Mouse (Mus musculus) hindbrain, embryonic 14.5 days (tissue): ENCODE data around the gene S1pr5. TPM values are rescaled to one million over a fixed set of nuclear protein-coding genes. Genes with fewer than 3 reads are reported as not detected.
"Not testable (repeated sequence)": the region's sequence is repeated elsewhere in the genome, so short reads cannot be mapped to it uniquely, and the experiment has no call there.

Experiments used
- ATAC-seq: fragments of 200-750 bp; cut with Nextera tagmentation; 2 replicates; pipeline ENCODE4 v1.8.0; 2017; ENCODE audit warnings: moderate number of reproducible peaks, mild to moderate bottlenecking, moderate TSS enrichment, moderate library complexity; ENCODE audit not compliant: low FRiP score
- DNase-seq: peaks from one replicate; pipeline ENCODE4 v3.0.0-alpha.2; 2015; ENCODE audit warnings: low spot score
- H3K27ac ChIP-seq: fragments of 300-500 bp; sonication (generic); 2 replicates; pipeline ENCODE4 v1.5.1; 2014; ENCODE audit warnings: mild to moderate bottlenecking, moderate library complexity
- H3K27me3 ChIP-seq: fragments of 300-500 bp; sonication (generic); 2 replicates; pipeline ENCODE4 v1.6.1; 2014; ENCODE audit warnings: mild to moderate bottlenecking, low read length, mixed read lengths; ENCODE audit not compliant: control insufficient read depth, insufficient read depth
- H3K36me3 ChIP-seq: fragments of 300-500 bp; sonication (generic); replicated peaks from 2 replicates; pipeline ENCODE4 v1.6.1; 2014; ENCODE audit not compliant: control insufficient read depth, insufficient read depth
- H3K4me1 ChIP-seq: fragments of 300-500 bp; sonication (generic); replicated peaks from 2 replicates; pipeline ENCODE4 v1.6.1; 2014; ENCODE audit warnings: antibody characterized with exemption, low read length, mixed read lengths; ENCODE audit not compliant: control insufficient read depth, insufficient read depth
- H3K4me2 ChIP-seq: fragments of 300-500 bp; sonication (generic); replicated peaks from 2 replicates; pipeline ENCODE4 v1.6.1; 2014; ENCODE audit warnings: mild to moderate bottlenecking, moderate library complexity
- H3K4me3 ChIP-seq: fragments of 300-500 bp; sonication (generic); replicated peaks from 2 replicates; pipeline ENCODE4 v1.5.1; 2014; ENCODE audit warnings: mild to moderate bottlenecking, low read length
- H3K9ac ChIP-seq: fragments of 300-500 bp; sonication (generic); 2 replicates; pipeline ENCODE4 v1.6.1; 2014
- H3K9me3 ChIP-seq: fragments of 300-500 bp; sonication (generic); 2 replicates; pipeline ENCODE4 v1.6.1; 2016; ENCODE audit warnings: low read length; ENCODE audit not compliant: control insufficient read depth
- WGBS: fragments of 180-500 bp; shearing (Covaris S2); extraction: QIAGEN DNeasy Blood & Tissue Kit; methylation state at CpG from one replicate; pipeline ENCODE4 v1.1.7; 2014; 5-methylcytosine and 5-hydroxymethylcytosine counted together
- polyA plus RNA-seq: library from polyadenylated mRNA; unstranded; fragments of >200 nt; fragmentation: Nextera tagmentation; extraction: Ambion mirVana; gene quantifications from 2 replicates; pipeline ENCODE4 v1.2.1, GENCODE M21; 2014

S1pr5 gene
- polyA plus RNA-seq, 1 experiment from 2014 or later, result 3.9 TPM

- H3K9ac ChIP-seq, result no peak overlapping the region
- H3K4me3 ChIP-seq, result no peak overlapping the region
- H3K4me1 ChIP-seq, result 0 out of 2 replicates have a peak, but pooled peaks cover 3% of the 10 kb centered on the region
- H3K4me2 ChIP-seq, result no peak overlapping the region
- DNase-seq (no peak), ATAC-seq (no peak)
- H3K27ac ChIP-seq, result no peak overlapping the region
- no peaks in the 10 kb centered on the region for H3K9me3 ChIP-seq
- H3K27me3 ChIP-seq, result no peaks in the 10 kb centered on the region
- WGBS, result 91% methylated on average over 6 of the region's 6 CpGs
- peaks cover 44% of the 10 kb centered on the region for H3K36me3 ChIP-seq
These were observed 41.4 kb downstream of the S1pr5 start for GRCm38 (mm10) chr9:21206848-21207247.

- Histone ChIP-seq H3K36me3 (peaks cover 40% of the 10 kb centered on the region), H3K9ac (peak overlapping the region; percentile 28; the same call in 1 of the 2 replicates), H3K4me2 (peak overlapping the region; percentile 48), H3K4me3 (peak overlapping the region; percentile 18), H3K27ac (no peak overlapping the region), H3K27me3 (no peaks in the 10 kb centered on the region), H3K9me3 (no peaks in the 10 kb centered on the region), H3K4me1 (0 out of 2 replicates have a peak, but pooled peaks cover 3% of the 10 kb centered on the region)
- peak; percentile 68 for ATAC-seq
- DNase-seq, result peak; percentile 53
- 5% methylated on average over 23 of the region's 23 CpGs for WGBS
These were observed 43.5 kb downstream of the S1pr5 start for GRCm38 (mm10) chr9:21204528-21205272.

- Histone ChIP-seq H3K4me3 (no peak overlapping the region), H3K4me1 (0 out of 2 replicates have a peak, but pooled peaks cover 3% of the 10 kb centered on the region), H3K27me3 (no peaks in the 10 kb centered on the region), H3K4me2 (peak overlapping the region; percentile 48), H3K36me3 (peaks cover 40% of the 10 kb centered on the region), H3K9me3 (no peaks in the 10 kb centered on the region), H3K27ac (no peak overlapping the region), H3K9ac (no peak overlapping the region)
- ATAC-seq (no peak), DNase-seq (no peak)
- WGBS, result 25% methylated on average over 8 of the region's 8 CpGs
These were observed 44.1 kb downstream of the S1pr5 start for GRCm38 (mm10) chr9:21204156-21204527.

GRCm38 (mm10) chr9:21198960-21199359 is 49.3 kb downstream of the S1pr5 start:
- peaks cover 17% of the 10 kb centered on the region for H3K4me1 ChIP-seq
- H3K9me3 ChIP-seq, result no peaks in the 10 kb centered on the region
- peak overlapping the region; percentile 94; the same call in 1 of the 2 replicates for H3K4me2 ChIP-seq
- H3K27ac ChIP-seq, result no peak overlapping the region
- peaks cover 14% of the 10 kb centered on the region for H3K36me3 ChIP-seq
- no peak overlapping the region for H3K4me3 ChIP-seq
- H3K27me3 ChIP-seq, result no peaks in the 10 kb centered on the region
- ATAC-seq (no peak), DNase-seq (no peak)
- 80% methylated on average over 3 of the region's 3 CpGs for WGBS
- no peak overlapping the region for H3K9ac ChIP-seq

GRCm38 (mm10) chr9:21197981-21198380 is 50.3 kb downstream of the S1pr5 start:
- WGBS, result 6% methylated on average over 4 of the region's 4 CpGs
- H3K36me3 ChIP-seq, result peaks cover 9% of the 10 kb centered on the region
- H3K27ac ChIP-seq, result 0 out of 2 replicates have a peak overlapping the region, but pooled peaks have one; percentile 4
- H3K4me1 ChIP-seq, result peaks cover 17% of the 10 kb centered on the region
- H3K9ac ChIP-seq, result peak overlapping the region; percentile 70
- ATAC-seq (peak; percentile 82), DNase-seq (peak; percentile 72)
- no peaks in the 10 kb centered on the region for H3K27me3 ChIP-seq
- H3K9me3 ChIP-seq, result no peaks in the 10 kb centered on the region
- peak overlapping the region; percentile 94 for H3K4me2 ChIP-seq
- peak overlapping the region; percentile 48 for H3K4me3 ChIP-seq

GRCm38 (mm10) chr9:21196521-21197433 is 51.5 kb downstream of the S1pr5 start:
- peak; percentile 81 for ATAC-seq
- Histone ChIP-seq H3K9ac (peak overlapping the region; percentile 70), H3K4me3 (peak overlapping the region; percentile 48), H3K27me3 (no peaks in the 10 kb centered on the region), H3K4me1 (peaks cover 17% of the 10 kb centered on the region), H3K36me3 (peaks cover 8% of the 10 kb centered on the region; the same call in 1 of the 2 replicates), H3K4me2 (peak overlapping the region; percentile 94), H3K27ac (peak overlapping the region; percentile 6; the same call in 1 of the 2 replicates), H3K9me3 (no peaks in the 10 kb centered on the region)
- DNase-seq, result peak; percentile 67
- 25% methylated on average over 15 of the region's 19 CpGs for WGBS

GRCm38 (mm10) chr9:21195736-21196505 is 52.3 kb downstream of the S1pr5 start:
- H3K27me3 ChIP-seq, DNase-seq, H3K27ac ChIP-seq, H3K36me3 ChIP-seq, H3K9me3 ChIP-seq, H3K9ac ChIP-seq: not testable (repeated sequence)
- Histone ChIP-seq H3K4me2 (peak overlapping the region; percentile 94), H3K4me3 (peak overlapping the region; percentile 48; the same call in 1 of the 2 replicates), H3K4me1 (peaks cover 17% of the 10 kb centered on the region)
- WGBS, result 52% methylated on average over 7 of the region's 7 CpGs
- peak; percentile 16; the same call in 1 of the 2 replicates for ATAC-seq

GRCm38 (mm10) chr9:21194787-21195493 is 53.3 kb downstream of the S1pr5 start:
- H3K9me3 ChIP-seq, result no peaks in the 10 kb centered on the region
- H3K27ac ChIP-seq, result no peak overlapping the region
- DNase-seq (no peak), ATAC-seq (no peak)
- no peak overlapping the region for H3K4me2 ChIP-seq
- H3K4me3 ChIP-seq, result no peak overlapping the region
- no peaks in the 10 kb centered on the region for H3K36me3 ChIP-seq
- no peaks in the 10 kb centered on the region for H3K27me3 ChIP-seq
- no peak overlapping the region for H3K9ac ChIP-seq
- H3K4me1 ChIP-seq, result peaks cover 17% of the 10 kb centered on the region
- 84% methylated on average over 4 of the region's 4 CpGs for WGBS
